Mouse (Mus musculus) lung, postnatal 0 days (tissue): Measurements from ENCODE around the gene Sp6.

Source experiments
- CTCF ChIP-seq: IDR thresholded peaks from 2 replicates; pipeline ENCODE4 v1.5.1; 2016; ENCODE audit warnings: antibody characterized with exemption, mild to moderate bottlenecking
- EP300 ChIP-seq: IDR thresholded peaks from 2 replicates; pipeline ENCODE4 v1.6.1; 2016; ENCODE audit warnings: antibody characterized with exemption, mild to moderate bottlenecking, control low read depth

DNA sequence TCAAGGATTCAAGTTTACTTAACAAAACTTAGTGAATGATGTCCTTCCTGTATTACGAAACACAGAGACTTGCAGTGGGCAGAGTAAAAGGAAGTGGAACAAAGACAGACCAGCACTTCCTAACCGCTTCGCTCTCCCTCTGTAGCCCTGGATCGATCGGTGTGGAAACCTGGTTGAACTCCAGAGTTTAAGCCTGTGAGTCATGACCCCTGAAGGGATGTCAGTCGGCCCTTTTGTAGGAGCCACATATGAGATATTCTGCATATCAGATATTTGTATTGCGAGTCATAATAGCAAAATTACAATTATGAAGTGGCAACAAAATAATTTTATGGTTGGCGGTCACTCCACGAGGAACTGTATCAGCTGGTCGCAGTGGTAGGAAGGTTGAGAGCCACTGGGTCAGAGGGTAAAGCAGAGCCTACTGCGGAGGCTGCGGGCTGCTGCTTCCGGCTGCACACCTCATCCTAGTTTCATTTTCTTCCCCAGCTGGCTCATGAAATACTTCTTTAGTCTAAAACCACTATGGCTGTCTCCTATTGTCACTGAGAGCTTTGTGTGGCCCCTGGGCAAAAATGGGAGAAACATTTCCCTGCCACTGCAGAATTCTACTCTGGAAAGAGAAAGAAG is 46.2 kb upstream of the Sp6 start:
- TF ChIP-seq EP300 (0 out of 2 replicates have a peak, but pooled peaks have one; percentile 11), CTCF (no peak)
